Mouse (Mus musculus): ENCODE results near the gene Helq. TPM values are rescaled to one million over a fixed set of nuclear protein-coding genes. Genes with fewer than 3 reads are reported as not detected.

Gene Helq
- total RNA-seq (2015; ENCODE audit: low replicate concordance) (18.4 and 45.3 TPM in 2 replicates), total RNA-seq (2017; ENCODE audit: low replicate concordance) (19.7 and 40.6 TPM in 2 replicates)

DNA sequence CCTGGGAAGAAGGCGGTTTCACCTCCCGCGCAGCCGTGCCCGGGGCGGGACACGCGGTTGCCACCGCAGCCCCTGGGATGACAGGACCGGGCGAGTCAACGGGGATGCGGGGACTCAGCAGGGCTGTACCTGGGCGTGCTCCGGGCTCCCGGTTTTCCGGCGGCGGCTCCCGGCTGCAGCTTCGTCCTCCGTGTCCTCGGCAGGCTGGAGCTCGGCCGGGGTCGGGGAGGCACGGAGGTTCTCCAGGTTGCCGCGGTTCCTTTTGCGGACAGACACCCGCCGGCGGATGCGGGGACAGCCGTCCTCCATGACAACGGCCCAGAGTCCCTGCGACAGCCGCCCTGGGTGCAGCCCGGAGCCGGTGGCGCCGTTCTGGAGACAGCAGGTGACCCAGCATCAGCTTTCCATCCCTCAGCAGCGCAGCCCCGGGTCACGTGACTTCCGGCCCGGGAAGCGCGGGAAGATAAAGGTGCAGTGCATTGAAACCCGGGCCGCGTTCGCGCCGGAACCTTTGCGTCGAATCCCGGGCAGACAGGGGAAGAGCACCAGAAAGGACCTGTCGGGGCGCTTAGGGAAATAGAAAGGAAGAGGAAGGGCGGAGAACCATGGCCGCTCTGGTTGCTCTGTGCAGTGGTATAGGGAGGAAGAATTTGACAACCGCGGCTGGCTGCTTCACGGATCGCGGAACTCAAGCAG lies at the start of gene Helq, which contains the start of gene Mrps18c:
TSS of gene Helq (minus strand) at position 434 of the 696 bp plus-strand sequence.
TSS of gene Mrps18c (plus strand) at position 463 of the 696 bp plus-strand sequence.
- peak; percentile 100 for ATAC-seq (replicated peaks; ENCODE audit: low FRiP score, poor library complexity, severe bottlenecking)

DNA sequence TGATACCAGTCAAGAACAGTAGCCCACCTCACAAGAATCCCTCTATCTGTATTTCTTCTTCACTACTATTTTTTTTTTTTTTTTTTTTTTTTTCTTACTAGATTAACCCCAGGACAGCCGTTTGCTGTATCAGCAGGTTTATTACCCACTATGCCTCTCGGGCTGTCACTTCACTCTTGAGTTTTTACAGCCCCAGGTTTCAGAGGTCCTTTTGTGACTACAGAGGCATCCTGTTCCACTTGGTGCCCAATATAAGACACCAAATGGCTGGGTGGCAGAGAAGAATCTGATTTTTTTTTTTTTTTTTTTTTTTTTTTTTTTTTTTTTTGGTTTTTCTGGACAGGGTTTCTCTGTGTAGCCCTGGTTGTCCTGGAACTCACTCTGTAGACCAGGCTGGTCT lies 48.7 kb upstream of the Helq start:
- ATAC-seq (replicated peaks; ENCODE audit: low FRiP score, poor library complexity, severe bottlenecking) = no peak

DNA sequence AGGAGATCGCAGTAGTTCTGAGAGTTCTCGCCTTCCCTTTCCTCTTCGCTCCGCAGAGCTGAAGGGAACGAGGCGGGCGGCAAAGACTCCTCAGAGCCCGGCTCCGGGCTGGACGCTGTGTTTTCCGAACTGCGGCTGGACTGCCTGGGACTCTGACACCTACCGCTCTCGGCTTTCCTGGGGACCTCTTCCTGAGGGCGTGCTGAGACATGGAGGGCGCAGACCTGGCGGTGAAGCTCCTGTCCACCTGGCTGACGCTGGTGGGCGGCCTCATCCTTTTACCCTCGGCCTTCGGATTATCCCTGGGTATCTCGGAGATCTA lies 48.2 kb upstream of the Helq start:
- ATAC-seq (replicated peaks; ENCODE audit: low FRiP score, poor library complexity, severe bottlenecking) = no peak

DNA sequence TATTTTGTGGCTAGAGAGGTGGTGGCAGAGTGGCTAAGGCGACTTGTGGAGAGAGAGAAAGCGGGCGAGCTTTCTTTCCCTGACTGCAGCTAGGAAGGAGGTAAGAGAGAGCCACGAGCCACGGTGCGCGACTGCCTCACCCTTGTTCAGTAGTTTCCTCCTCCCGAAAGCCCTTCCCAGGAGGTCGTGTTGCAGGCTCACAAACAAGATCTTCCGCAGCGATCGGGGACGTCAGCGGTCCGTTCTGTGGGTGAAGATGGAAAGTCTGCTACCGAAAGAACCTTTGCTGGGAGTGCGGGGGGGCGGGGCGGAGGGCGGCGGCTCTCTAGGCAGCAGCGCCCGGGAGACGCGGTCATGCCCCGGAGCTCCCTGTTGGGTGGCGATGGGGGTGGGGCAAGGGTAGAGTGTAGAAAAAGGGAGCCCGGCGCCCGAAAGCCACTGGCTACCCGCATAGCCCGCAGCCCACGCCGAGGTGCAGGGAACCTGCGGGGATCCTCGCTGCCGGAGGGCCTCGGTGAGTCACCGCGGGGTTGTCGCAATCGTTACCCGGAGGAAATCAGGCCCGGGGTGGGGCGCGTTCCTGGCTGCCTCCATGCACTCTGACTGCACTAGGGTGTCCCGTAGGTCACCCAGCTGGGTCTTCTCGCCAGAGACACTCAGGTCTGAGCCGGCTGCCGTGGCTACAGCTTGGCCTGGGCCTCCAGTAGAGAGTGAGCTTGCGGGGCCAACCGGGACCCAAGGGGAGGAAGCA lies 47.6 kb upstream of the Helq start:
- no peak for ATAC-seq (replicated peaks; ENCODE audit: low FRiP score, poor library complexity, severe bottlenecking)

DNA sequence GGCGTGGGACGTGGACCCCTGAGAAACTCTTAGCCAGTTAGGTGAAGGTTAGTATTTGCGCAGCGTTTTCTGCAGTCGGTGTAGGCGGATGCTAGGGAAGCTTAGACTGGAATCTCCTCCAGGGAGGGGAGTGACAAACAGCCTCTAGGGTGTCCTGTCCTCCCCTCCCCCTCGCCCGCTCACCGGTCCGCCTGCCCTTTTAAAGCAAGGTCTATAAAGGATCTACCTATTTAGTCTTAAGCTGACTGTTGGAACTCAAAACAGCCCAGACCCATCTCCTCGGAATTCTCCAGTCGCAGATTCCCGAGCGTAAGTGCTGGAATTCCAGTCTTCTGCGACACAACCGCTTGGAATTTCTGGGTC lies 47.1 kb upstream of the Helq start, which contains the start of gene Gpat3:
TSS of gene Gpat3 (plus strand) at position 229 of the 363 bp plus-strand sequence.
- ATAC-seq (replicated peaks; ENCODE audit: low FRiP score, poor library complexity, severe bottlenecking) = no peak

DNA sequence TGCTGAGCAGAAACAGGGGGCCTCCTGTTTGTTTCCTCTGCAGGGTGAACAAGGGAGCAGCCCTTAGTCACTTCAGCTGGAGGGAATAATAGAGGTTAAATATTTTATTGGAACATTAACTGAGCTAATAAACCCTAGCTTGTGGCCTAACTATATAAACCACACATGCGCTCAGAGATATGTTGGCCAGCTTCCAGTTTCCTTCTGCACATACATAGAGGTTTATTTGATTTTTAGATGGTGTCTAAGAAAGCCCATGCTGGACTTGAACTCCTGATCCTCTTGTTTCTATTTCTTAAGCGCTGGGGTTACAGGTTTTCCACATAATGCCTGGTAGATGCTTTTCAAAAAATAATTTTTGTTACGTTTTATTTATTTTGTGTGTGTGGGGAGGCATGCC lies 46.1 kb upstream of the Helq start:
- no peak for ATAC-seq (replicated peaks; ENCODE audit: low FRiP score, poor library complexity, severe bottlenecking)

DNA sequence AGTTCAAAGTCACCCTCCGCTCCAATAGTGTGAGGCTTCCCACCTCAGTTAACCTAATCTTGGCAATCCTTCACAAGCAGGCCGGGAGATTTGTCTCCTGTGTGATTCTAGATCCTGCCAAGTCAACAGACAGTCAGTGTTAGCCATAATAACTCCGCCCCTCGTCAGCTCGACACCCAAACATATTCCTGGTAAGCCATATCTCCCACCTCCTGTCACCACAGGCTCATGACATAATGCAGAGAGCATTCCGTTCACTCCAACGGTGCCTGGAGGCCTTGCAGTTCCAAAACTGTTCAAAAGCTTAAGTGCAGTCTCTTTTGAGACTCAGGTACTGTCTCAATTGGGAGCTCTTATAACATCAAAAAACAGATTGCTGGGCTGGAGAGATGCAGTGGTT lies 39.5 kb upstream of the Helq start:
- no peak for ATAC-seq (replicated peaks; ENCODE audit: low FRiP score, poor library complexity, severe bottlenecking)

DNA sequence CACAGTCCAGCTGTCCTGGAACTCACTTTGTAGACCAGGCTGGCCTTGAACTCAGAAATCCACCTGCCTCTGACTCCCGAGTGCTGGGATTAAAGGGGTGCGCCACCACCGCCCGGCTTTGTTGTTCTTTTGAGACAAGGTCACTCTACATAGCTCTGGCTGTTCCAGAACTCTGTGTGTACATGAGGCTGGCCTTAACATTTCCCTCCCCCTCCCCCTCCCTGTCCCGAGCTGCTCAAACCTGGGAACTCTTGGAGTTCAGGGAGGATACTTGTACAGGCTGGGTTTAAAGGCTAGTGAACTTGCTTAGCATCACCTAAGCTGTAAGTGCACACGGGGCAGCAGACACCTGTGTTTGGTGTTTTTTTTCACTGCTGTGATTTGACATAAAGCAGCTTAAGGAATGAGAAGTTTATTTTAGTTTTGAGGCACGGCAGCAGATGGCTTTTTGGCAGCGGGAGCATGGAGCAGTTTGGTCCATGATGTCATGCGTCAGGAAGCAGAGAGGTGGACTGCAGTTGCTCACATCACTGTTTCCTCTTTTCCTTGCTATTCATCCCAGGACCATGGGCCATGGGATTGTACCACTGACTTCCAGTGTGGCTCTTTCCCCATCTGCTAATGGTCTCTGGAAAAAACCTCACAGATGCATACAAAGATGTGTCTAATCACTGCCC lies 37.6 kb upstream of the Helq start:
- no peak for ATAC-seq (replicated peaks; ENCODE audit: low FRiP score, poor library complexity, severe bottlenecking)

DNA sequence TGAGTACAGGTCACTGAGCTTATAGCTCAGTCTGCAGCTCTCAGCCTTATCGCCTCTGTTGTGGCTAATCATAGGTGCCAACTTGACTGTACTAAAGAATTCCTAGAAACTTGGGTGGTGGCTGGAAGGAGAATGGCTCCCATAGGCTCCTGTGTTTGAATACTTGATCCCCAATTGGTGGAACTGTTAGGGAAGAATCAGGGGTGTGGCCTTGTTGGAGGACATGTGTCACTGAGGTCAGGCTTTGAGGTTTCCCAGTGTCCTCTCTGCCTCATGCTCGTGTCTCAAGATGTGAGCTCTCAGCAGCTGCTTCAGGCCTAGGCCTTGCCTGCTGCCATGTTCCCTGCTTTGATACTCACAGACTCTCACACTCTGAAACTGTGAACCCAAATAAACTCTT lies 35.4 kb upstream of the Helq start:
- ATAC-seq (replicated peaks; ENCODE audit: low FRiP score, poor library complexity, severe bottlenecking) = no peak

DNA sequence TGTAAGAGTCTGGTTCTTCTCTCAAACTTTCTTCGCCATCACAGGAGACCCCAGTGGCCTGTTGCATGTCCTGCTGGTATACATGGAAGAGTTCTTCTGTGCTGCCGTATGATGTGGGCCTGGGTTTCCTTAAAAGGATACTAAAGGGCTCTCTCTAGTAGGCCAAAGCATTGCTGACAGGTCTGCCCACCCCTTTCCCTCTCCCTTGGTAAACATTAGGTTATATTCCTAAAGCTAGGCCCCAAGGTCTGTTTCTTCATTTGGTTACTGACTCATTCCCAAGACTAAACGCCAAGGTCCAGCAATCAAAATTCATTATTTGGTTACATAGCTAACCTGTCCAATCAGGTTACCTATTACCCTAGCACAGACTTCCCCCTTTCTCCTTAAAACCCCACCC lies 34.3 kb upstream of the Helq start:
- ATAC-seq (replicated peaks; ENCODE audit: low FRiP score, poor library complexity, severe bottlenecking) = no peak

DNA sequence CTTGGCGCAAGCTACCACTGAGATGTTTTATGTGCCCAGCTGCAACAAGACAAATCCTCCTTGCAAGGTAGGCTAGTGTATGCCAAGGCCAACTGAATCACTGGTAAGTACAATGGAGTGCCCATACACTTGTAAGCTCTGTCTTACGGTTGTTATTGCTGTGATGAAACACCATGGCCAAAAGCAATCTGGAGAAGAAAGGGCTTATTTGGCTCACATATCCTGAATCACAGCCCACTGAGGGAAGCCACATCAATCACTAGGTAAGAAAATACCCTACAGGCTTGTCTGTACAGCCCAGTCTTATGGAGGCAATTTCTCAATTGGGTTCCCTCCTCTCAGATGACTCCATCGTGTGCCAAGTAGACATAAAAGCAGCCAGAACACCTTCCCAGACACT lies 30.3 kb upstream of the Helq start:
- ATAC-seq (replicated peaks; ENCODE audit: low FRiP score, poor library complexity, severe bottlenecking) = no peak

DNA sequence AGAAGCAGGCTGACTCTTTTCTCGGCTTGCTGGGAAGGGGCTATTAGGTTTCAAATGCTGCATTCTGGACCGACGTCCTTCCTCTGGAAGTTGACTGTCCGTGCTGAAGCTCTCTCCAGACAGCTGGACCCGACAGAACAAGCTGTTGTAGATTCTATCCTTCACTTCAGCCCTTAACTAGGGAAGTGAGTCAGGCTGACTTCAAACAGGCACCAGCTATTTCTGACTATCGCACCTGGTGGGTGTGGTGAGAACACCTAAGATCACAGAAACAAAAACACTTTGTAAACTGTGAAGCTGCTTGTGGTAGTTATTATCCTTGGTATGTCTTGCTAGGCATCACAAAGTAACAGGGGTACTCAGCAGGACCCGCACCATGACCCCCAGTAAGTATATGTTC lies 28.1 kb upstream of the Helq start:
- ATAC-seq (replicated peaks; ENCODE audit: low FRiP score, poor library complexity, severe bottlenecking) = no peak

DNA sequence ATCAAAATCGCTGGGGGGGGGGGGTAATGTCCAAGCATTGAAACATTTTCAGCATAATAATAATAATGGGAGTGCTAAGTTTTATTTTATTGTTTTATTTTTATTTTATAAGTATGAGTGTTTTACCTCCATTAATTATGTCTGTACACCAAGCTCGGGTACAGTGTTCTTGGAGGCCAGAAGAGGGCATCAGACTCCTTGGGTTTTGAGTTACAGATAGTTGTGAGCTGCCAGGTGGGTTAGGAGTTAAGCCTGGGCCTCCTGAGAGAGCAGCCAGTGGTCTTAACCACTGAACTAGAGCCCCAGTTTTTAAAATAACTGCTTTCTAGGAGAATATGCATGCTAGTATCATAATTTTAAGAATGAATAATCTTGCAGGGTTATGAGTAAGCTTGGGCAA lies 27.6 kb upstream of the Helq start:
- no peak for ATAC-seq (replicated peaks; ENCODE audit: low FRiP score, poor library complexity, severe bottlenecking)

DNA sequence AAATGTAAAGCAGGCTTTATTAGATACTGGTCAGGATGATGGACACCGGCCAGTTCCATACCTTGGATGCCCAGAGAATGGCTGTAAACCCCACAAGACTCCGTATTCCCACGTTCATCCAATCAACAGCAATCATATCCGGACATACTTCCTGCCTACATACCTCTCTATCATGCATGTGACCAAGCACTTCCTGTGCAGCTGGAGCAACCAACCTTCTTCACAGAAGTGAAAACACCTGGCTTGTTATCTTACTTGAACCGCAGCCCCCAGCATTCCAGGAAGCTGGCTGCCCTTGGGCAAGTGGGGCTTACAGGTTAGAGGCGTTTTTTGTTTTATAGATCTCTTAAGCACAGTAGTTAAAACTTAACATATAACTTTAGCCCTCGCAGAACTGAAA lies 24.4 kb upstream of the Helq start:
- ATAC-seq (replicated peaks; ENCODE audit: low FRiP score, poor library complexity, severe bottlenecking) = no peak

DNA sequence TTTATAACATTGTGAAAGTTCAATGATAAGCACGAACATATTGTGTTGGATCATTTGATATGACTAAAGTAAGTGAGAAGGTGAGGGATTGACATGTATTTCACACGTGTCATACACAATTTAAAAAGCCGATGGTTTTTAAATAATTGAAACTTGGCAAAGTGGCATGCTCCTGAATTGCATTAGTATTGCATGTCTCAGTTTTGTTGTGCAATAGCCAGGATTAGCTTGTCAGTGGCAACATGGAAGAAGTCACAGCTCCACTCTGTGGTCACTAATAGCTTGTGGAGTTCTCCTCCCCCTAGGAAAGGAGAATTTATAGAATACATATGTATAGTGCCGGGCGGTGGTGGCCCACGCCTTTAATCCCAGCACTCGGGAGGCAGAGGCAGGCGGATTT lies 23.0 kb upstream of the Helq start:
- no peak for ATAC-seq (replicated peaks; ENCODE audit: low FRiP score, poor library complexity, severe bottlenecking)

DNA sequence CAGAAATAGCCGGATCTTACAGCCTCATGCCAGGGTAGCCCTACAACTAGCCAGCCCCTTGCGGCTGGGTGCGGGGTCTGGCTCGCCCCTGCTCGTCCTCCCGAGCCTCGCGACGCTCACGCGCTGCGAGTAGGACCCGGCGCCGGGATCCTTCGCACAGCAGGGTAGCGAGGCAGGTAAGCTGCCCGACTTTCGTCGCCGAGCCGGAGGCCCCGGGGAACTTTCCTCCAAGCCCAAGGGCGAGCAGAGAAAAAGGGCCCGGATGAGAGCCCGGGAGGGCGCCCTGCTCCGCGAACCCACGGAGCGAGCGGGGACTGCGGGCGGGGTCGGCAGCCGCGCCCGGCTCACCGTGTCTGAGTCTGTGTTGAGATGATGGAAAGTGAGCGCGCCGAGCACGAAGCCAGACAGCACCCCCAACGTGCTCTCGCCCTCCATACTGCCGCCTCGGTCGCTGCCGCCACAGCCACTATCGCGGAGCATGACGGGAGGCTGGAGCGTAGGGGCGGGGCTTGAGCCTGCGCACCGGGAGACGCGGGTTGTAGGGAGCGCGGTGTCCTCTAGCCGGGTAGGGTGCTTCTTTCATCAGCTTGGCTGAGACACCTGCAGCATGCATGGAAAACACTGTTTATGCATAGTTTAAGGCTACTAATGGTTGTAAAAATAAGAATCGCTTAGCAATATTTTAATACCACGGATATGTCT lies 22.2 kb upstream of the Helq start, which contains the start of gene Abraxas1:
TSS of gene Abraxas1 (minus strand) at position 483 of the 702 bp plus-strand sequence.
- ATAC-seq (replicated peaks; ENCODE audit: low FRiP score, poor library complexity, severe bottlenecking) = peak; percentile 99

DNA sequence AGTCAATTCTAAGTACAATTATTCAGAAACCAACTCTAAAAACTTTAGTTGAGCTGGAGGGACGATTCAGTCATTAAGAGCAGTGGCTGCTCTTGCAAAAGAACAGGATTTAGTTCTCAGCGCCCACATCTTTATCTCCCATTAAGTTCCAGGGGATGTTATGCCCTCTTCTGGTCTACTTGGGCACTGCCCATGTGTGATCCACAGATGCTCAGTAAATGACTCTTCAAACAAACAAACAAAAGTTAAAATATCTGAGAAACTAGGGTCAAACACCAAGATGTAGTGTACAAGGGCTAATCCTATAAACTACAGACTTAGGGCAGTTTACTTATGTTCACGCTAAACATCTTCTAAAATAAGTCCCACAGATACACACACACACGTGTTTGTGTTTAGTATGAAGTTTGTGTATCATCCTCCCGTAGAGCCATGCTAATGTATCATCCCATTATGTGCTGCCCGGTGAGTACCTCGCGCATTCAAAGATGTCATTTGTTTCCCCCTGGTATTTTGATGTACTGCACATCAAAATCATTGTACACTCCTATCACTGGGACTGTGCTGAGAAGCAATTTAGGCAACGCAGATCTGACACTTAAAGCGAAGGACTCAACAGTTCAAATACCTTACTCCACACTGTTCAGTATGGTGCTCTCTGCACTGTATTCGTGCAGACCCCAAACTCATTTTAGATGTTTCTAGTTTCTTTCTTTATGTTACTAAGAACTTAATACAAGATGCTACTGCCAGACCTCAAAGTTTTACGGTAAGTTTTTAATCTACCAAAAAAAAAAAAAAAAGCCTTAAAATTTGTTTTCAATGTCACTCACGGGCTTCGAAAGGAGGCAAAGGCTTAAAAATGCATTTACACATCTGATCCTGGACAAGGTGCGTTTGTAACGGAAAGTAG lies 21.4 kb upstream of the Helq start:
- ATAC-seq (replicated peaks; ENCODE audit: low FRiP score, poor library complexity, severe bottlenecking) = no peak; the same call in 1 of the 2 replicates

DNA sequence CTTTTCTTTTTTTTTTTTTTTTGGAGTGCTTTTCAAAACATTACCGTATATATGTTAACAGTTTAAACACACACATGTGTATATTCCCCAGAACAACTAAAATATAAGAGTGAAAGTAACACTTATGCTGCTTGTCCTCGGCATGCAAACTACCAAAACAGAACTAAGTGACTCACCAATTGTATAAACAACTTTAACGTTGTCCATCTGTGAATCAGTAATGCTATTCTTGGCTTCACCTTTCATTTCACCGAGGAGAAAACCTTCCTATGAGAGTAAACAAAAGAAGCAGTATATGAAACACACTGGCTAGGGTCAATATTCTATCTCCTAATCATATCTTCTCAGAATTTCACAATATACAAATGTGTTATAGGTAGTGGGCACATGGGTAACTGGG lies 19.9 kb upstream of the Helq start:
- ATAC-seq (replicated peaks; ENCODE audit: low FRiP score, poor library complexity, severe bottlenecking) = no peak

DNA sequence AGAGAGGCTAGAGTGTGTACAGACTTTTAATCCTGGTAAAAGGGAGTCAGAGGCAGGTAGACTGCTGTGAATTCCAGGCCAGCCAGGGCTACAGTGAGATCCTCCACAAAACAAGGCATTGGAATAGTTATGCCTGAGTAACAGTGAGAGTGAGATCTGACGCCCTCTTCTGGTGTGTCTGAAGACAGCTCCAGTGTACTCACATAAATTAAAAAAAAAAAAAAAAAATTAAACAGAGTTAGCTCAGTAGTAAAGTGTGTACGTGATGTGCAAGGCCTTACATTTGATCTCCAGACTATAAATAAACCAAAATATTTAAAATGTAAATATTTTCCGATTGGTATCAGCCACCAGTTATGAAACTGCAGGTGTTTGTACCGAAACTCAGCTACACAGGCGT lies 4.3 kb downstream of the Helq start:
- no peak for ATAC-seq (replicated peaks; ENCODE audit: low FRiP score, poor library complexity, severe bottlenecking)
